Mouse (Mus musculus) testis, postnatal 10 days (tissue): ENCODE measurements around the gene Gm5114.
A peak's percentile ranks its signal among the peaks of the same experiment; 100 is the strongest.
"Not testable (repeated sequence)": the region's sequence is repeated elsewhere in the genome, so short reads cannot be mapped to it uniquely, and the experiment has no call there.

Experiments
- DNase-seq: peaks from one replicate; pipeline ENCODE4 v3.0.0; 2021; ENCODE audit warnings: low spot score

The Gm5114 gene

DNA sequence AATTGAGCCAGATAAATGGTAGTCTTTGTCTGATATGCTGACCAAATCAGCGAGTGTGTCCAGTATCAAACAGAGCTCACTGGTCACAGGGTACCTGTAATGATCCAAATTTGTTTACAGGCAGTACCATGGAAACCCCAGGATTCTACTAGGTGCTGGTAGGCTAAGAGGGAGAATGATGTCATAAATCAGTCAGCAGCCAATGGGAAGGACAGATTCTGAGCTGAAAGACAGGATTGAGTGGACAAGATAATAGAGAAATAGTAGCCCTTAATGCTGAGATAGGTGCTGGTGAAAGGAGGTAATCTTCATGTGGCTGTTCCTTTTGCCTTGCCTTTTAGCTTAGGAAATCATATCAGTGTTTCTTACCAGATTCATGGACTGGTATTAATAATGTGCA, at the start of gene Gm5114:
Gm5114 (minus strand) TSS at position 101 of the 400 bp plus-strand sequence.
- DNase-seq = not testable (repeated sequence)

DNA sequence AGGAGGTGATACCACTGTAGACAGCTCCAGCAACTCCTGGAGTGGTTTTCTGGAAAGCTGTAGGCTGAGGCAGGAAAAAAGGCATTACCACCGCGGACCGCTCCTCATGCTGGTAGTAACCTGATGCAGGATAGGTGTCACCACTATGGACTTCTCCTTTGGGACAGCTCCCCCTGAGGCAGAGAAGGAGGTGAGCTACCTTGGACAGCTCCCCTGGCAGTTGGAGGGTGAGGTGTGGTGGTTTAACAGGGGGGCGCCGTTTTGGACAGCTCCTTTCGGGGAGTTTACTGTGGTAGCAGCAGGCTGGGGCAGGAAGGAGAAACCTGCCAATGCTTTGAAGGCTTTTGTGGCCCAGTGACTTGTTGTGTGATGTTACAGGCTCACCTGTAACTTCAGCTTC, 42.8 kb upstream of the Gm5114 start:
- peak; percentile 69 for DNase-seq

GRCm38 (mm10) chr7:39449260-39450021, 36.5 kb upstream of the Gm5114 start:
- DNase-seq = peak; percentile 73

GRCm38 (mm10) chr7:39448626-39449242, 35.8 kb upstream of the Gm5114 start:
- DNase-seq = peak; percentile 58

DNA sequence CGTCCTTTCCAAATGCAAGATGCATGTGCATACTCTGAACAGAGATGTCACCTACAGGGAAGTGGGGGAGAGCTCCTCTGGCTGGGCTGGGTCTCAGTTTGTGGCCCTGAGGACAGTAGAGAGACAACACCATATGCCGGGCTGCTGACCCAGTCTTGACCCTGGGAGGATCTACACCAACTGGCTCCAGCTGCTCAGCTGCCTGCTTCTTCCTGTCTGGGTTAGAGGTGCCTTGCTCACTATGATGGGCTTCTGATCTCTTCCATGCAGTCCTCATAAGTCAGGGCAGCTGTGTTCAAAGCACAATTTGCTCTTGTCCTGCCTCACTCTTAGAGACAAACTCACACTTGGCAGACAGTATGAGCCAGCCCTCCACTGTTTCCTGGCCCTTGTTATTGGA, 28.3 kb upstream of the Gm5114 start:
- DNase-seq = no peak

- DNase-seq = no peak
Observed at GRCm38 (mm10) chr7:39440362-39440761, 27.4 kb upstream of the Gm5114 start.
